Mouse (Mus musculus): ENCODE measurements at regions not wholly inside any gene's neighbourhood (a gene's known extent, or its start where the extent isn't known, plus 50 kb on each side); places are given as distances from the start of the nearest gene placed in this dataset.

GRCm38 (mm10) chr3:149819081-149819480, 828.7 kb upstream of the Adgrl2 start:
- DNase-seq (ENCODE audit: low spot score in 2 of 2) = no peak

GRCm38 (mm10) chr3:149811036-149811435, 820.7 kb upstream of the Adgrl2 start:
- DNase-seq (ENCODE audit: low spot score in 2 of 2) = no peak

GRCm38 (mm10) chr3:149805345-149805744, 815.0 kb upstream of the Adgrl2 start:
- no peak for DNase-seq (ENCODE audit: low spot score in 2 of 2)

- no peak for DNase-seq (ENCODE audit: low spot score in 2 of 2)
Measured at GRCm38 (mm10) chr3:149796123-149796522, 805.8 kb upstream of the Adgrl2 start.

- DNase-seq (ENCODE audit: low spot score in 2 of 2) = no peak
Measured at GRCm38 (mm10) chr3:149791593-149791992, 801.2 kb upstream of the Adgrl2 start.

GRCm38 (mm10) chr3:149786096-149786495, 795.7 kb upstream of the Adgrl2 start:
- no peak for DNase-seq (ENCODE audit: low spot score in 2 of 2)

- DNase-seq (ENCODE audit: low spot score in 2 of 2) = no peak
Measured at GRCm38 (mm10) chr3:149783903-149784608, 793.7 kb upstream of the Adgrl2 start.

- DNase-seq (ENCODE audit: low spot score in 2 of 2) = no peak
Measured at GRCm38 (mm10) chr3:149767847-149768421, 777.6 kb upstream of the Adgrl2 start.

- DNase-seq (ENCODE audit: low spot score in 2 of 2) = no peak
Measured at GRCm38 (mm10) chr3:149761245-149761644, 770.9 kb upstream of the Adgrl2 start.

GRCm38 (mm10) chr3:149757910-149758592, 767.7 kb upstream of the Adgrl2 start:
- DNase-seq (ENCODE audit: low spot score in 2 of 2) = no peak

GRCm38 (mm10) chr3:149736069-149736468, 745.7 kb upstream of the Adgrl2 start:
- no peak for DNase-seq (ENCODE audit: low spot score in 2 of 2)

- no peak for DNase-seq (ENCODE audit: low spot score in 2 of 2)
Measured at GRCm38 (mm10) chr3:149726212-149726611, 735.9 kb upstream of the Adgrl2 start.

GRCm38 (mm10) chr3:149724879-149725278, 734.5 kb upstream of the Adgrl2 start:
- DNase-seq (ENCODE audit: low spot score in 2 of 2) = no peak

- DNase-seq (ENCODE audit: low spot score in 2 of 2) = no peak
Measured at GRCm38 (mm10) chr3:149721832-149722231, 731.5 kb upstream of the Adgrl2 start.

- no peak for DNase-seq (ENCODE audit: low spot score in 2 of 2)
Measured at GRCm38 (mm10) chr3:149720306-149720705, 730.0 kb upstream of the Adgrl2 start.

GRCm38 (mm10) chr3:149705724-149706123, 715.4 kb upstream of the Adgrl2 start:
- DNase-seq (ENCODE audit: low spot score in 2 of 2) = peak; percentile 5 to 17

- peak in 1 of 2 experiments; percentile 9 for DNase-seq (ENCODE audit: low spot score in 2 of 2)
Measured at GRCm38 (mm10) chr3:149705322-149705721, 715.0 kb upstream of the Adgrl2 start.

- DNase-seq (ENCODE audit: low spot score in 2 of 2) = no peak
Measured at GRCm38 (mm10) chr3:149704478-149704877, 714.1 kb upstream of the Adgrl2 start.

- no peak for DNase-seq (ENCODE audit: low spot score in 2 of 2)
Measured at GRCm38 (mm10) chr3:149683561-149683960, 693.2 kb upstream of the Adgrl2 start.

- no peak for DNase-seq (ENCODE audit: low spot score in 2 of 2)
Measured at GRCm38 (mm10) chr3:149682246-149682645, 691.9 kb upstream of the Adgrl2 start.

- no peak for DNase-seq (ENCODE audit: low spot score in 2 of 2)
Measured at GRCm38 (mm10) chr3:149673926-149674325, 683.6 kb upstream of the Adgrl2 start.

- DNase-seq (ENCODE audit: low spot score in 2 of 2) = no peak
Measured at GRCm38 (mm10) chr3:149664624-149665023, 674.3 kb upstream of the Adgrl2 start.

GRCm38 (mm10) chr3:149638324-149638723, 648.0 kb upstream of the Adgrl2 start:
- no peak for DNase-seq (ENCODE audit: low spot score in 2 of 2)
